Mouse (Mus musculus): ENCODE results near the gene Lmtk2. TPM values are rescaled to one million over a fixed set of nuclear protein-coding genes. Genes with fewer than 3 reads are reported as not detected.

Gene Lmtk2
- 4.5 and 5.4 TPM in 2 replicates for polyA plus RNA-seq (2016; fragmentation: Nextera tagmentation; extraction: Ambion mirVana)

- Histone ChIP-seq H3K27ac (replicated peaks) (peak within 1 kb of the TSS; percentile 92), H3K4me3 (peak within 1 kb of the TSS; percentile 98), H3K9me3 (replicated peaks) (no peaks in the 10 kb centered on the region), H3K4me1 (peaks cover 31% of the 10 kb centered on the region), H3K27me3 (ENCODE audit: low read depth, poor library complexity, severe bottlenecking) (no peaks in the 10 kb centered on the region), H3K36me3 (no peaks in the 10 kb centered on the region)
- WGBS, result under 1% methylated on average over 90 of the region's 90 CpGs
- peak; percentile 93 for DNase-seq (ENCODE audit: low spot score)
Measured at GRCm38 (mm10) chr5:144100149-144100935, at the start of gene Lmtk2. Gene Lmtk2 (plus strand): TSS chr5:144100436.

DNA sequence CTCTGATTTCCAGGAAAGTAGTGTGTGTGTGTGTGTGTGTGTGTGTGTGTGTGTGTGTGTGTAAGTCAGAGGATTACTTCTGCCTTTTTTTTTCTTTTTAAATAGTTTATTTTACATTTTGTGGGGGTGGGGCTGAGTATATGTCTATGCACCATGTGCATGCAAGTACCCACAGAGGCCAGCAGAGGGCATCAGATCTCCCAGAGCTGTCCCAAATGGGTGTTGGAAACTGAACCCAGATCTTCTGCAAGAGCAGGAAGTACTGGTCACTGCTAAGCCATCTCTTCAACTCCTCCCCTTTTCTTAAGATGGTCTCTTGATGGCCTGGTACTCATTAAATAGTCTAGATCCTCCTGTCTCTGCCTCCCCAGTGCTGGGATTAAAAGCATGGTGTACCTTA is 49.0 kb upstream of the Lmtk2 start:
- Histone ChIP-seq H3K4me3 (no peak overlapping the region), H3K4me1 (peaks cover 4% of the 10 kb centered on the region; the same call in 1 of the 2 replicates), H3K27ac (replicated peaks) (no peak overlapping the region), H3K36me3 (no peaks in the 10 kb centered on the region), H3K27me3 (ENCODE audit: low read depth, poor library complexity, severe bottlenecking) (no peaks in the 10 kb centered on the region), H3K9me3 (replicated peaks) (no peaks in the 10 kb centered on the region)
- DNase-seq (ENCODE audit: low spot score), result no peak

DNA sequence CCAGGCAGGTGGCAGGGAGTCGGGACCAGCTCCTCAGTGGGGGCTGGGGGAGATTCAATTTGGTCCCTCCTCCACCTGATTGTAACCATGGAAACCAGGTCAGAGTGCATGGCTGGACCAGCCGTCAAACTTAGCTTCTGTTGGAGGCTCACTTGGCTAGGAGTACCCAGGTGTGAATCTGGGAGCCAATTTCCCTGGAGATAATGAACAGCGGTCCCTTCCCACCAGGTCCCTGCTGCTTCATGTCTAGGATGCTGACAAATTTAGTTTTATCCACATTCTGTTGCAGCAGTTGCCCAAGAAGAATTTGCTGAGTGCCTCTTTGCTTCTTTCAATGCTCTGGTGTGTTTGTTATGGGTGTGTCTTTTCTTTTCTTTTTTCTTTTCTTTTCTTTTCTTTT is 46.8 kb upstream of the Lmtk2 start:
- no peak for DNase-seq (ENCODE audit: low spot score)
- H3K9me3 ChIP-seq (replicated peaks), result no peaks in the 10 kb centered on the region
- H3K4me3 ChIP-seq, result no peak overlapping the region
- no peak overlapping the region for H3K27ac ChIP-seq (replicated peaks)
- 69% methylated on average over 3 of the region's 3 CpGs for WGBS
- no peaks in the 10 kb centered on the region for H3K36me3 ChIP-seq
- H3K4me1 ChIP-seq, result no peaks in the 10 kb centered on the region
- H3K27me3 ChIP-seq (ENCODE audit: low read depth, poor library complexity, severe bottlenecking), result no peaks in the 10 kb centered on the region

GRCm38 (mm10) chr5:144054340-144054739 is 45.9 kb upstream of the Lmtk2 start:
- H3K27me3 ChIP-seq (ENCODE audit: low read depth, poor library complexity, severe bottlenecking), result no peaks in the 10 kb centered on the region

GRCm38 (mm10) chr5:144064093-144064492 is 36.1 kb upstream of the Lmtk2 start:
- H3K27ac ChIP-seq (replicated peaks), result no peak overlapping the region
- H3K4me3 ChIP-seq, result no peak overlapping the region
- H3K36me3 ChIP-seq, result no peaks in the 10 kb centered on the region
- 75% methylated on average over 5 of the region's 5 CpGs for WGBS
- H3K9me3 ChIP-seq (replicated peaks), result no peaks in the 10 kb centered on the region; the same call in 1 of the 2 replicates
- no peaks in the 10 kb centered on the region for H3K4me1 ChIP-seq
- no peaks in the 10 kb centered on the region for H3K27me3 ChIP-seq (ENCODE audit: low read depth, poor library complexity, severe bottlenecking)
- DNase-seq (ENCODE audit: low spot score), result no peak

More at GRCm38 (mm10) chr5:144054340-144054739, 45.9 kb upstream of the Lmtk2 start:
- DNase-seq (ENCODE audit: low spot score), result no peak
- Histone ChIP-seq H3K36me3 (no peaks in the 10 kb centered on the region), H3K4me1 (no peaks in the 10 kb centered on the region), H3K4me3 (no peak overlapping the region), H3K9me3 (replicated peaks) (no peaks in the 10 kb centered on the region), H3K27ac (replicated peaks) (no peak overlapping the region)
- WGBS, result 85% methylated on average over 6 of the region's 6 CpGs

DNA sequence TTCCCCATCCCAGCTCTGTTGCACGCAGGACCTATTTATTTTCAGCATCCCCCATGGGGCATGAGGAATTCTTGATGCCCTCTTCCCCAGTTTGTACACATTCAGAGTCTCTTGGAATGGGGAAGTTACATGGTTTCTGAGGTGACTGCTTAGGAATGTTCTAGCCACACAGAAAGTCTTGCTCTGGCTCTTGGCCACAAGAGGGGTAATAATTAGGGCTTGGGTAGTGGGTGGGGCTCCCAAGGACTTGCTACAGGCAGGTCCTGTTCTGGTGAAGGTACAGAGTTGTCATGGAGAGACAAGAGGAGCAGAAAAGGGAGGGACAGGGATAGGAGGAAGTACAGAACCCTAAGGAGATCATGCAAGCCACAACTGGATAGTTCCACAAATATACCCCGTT is 34.2 kb upstream of the Lmtk2 start:
- no peaks in the 10 kb centered on the region for H3K36me3 ChIP-seq
- WGBS, result 89% methylated on average over 2 of the region's 2 CpGs
- no peak overlapping the region for H3K27ac ChIP-seq (replicated peaks)
- no peaks in the 10 kb centered on the region for H3K27me3 ChIP-seq (ENCODE audit: low read depth, poor library complexity, severe bottlenecking)
- no peak for DNase-seq (ENCODE audit: low spot score)
- no peaks in the 10 kb centered on the region for H3K4me1 ChIP-seq
- H3K4me3 ChIP-seq, result no peak overlapping the region
- no peaks in the 10 kb centered on the region; the same call in 1 of the 2 replicates for H3K9me3 ChIP-seq (replicated peaks)

GRCm38 (mm10) chr5:144070064-144070463 is 30.2 kb upstream of the Lmtk2 start:
- no peaks in the 10 kb centered on the region; the same call in 1 of the 2 replicates for H3K9me3 ChIP-seq (replicated peaks)
- 92% methylated on average over 1 of the region's 1 CpGs for WGBS
- no peak overlapping the region for H3K4me3 ChIP-seq
- H3K27ac ChIP-seq (replicated peaks), result no peak overlapping the region
- no peaks in the 10 kb centered on the region for H3K36me3 ChIP-seq
- DNase-seq (ENCODE audit: low spot score), result no peak
- H3K4me1 ChIP-seq, result no peaks in the 10 kb centered on the region
- H3K27me3 ChIP-seq (ENCODE audit: low read depth, poor library complexity, severe bottlenecking), result no peaks in the 10 kb centered on the region

GRCm38 (mm10) chr5:144071249-144071648 is 29.0 kb upstream of the Lmtk2 start:
- no peak overlapping the region for H3K27ac ChIP-seq (replicated peaks)
- H3K9me3 ChIP-seq (replicated peaks), result no peaks in the 10 kb centered on the region; the same call in 1 of the 2 replicates
- WGBS, result 76% methylated on average over 1 of the region's 1 CpGs
- H3K36me3 ChIP-seq, result no peaks in the 10 kb centered on the region
- H3K27me3 ChIP-seq (ENCODE audit: low read depth, poor library complexity, severe bottlenecking), result no peaks in the 10 kb centered on the region
- H3K4me3 ChIP-seq, result no peak overlapping the region
- DNase-seq (ENCODE audit: low spot score), result no peak
- H3K4me1 ChIP-seq, result no peaks in the 10 kb centered on the region

DNA sequence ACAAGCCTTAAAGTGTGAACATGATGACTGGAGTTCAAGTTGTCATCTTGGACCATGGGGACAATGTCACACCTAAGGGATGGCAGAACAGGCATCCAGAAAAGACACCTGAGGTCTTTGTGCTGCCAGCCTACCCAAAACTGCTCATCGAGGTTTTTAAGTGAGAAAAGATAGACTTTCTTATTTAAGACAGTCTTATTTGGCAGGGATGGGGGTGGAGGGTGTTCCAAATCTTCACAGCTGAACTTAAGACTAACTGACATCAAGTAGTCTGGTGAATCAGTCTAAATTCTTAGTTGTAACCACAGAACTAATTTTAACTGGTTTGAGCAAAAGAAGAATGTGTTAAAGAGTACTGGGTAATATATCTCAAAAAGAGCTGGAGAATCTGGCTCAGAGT is 22.7 kb upstream of the Lmtk2 start:
- Histone ChIP-seq H3K27me3 (ENCODE audit: low read depth, poor library complexity, severe bottlenecking) (no peaks in the 10 kb centered on the region), H3K4me1 (no peaks in the 10 kb centered on the region), H3K4me3 (no peak overlapping the region), H3K27ac (replicated peaks) (no peak overlapping the region), H3K36me3 (no peaks in the 10 kb centered on the region), H3K9me3 (replicated peaks) (no peaks in the 10 kb centered on the region; the same call in 1 of the 2 replicates)
- 85% methylated on average over 1 of the region's 1 CpGs for WGBS
- DNase-seq (ENCODE audit: low spot score), result no peak

DNA sequence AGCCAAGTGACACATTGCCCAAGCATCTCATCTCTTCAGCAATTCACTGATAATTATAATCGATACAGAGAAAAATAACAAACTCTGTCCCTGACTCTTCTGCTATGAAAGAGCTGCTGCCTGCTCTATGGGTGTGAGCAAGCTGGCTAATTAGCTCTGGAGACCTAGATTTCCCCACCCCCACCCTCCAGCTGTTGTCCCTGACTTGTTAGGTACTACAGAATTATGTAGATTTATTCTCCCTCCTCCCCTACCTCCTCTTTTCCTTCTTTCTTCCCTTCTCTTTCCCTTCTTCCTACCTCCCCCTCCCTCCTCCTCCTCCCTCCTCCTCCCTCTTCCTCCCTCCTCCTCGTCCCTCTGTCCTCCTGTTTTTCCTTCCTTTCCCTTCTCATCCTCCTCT is 19.4 kb upstream of the Lmtk2 start:
- H3K27ac ChIP-seq (replicated peaks), result no peak overlapping the region
- WGBS, result 64% methylated on average over 2 of the region's 2 CpGs

GRCm38 (mm10) chr5:144082006-144082405 is 18.2 kb upstream of the Lmtk2 start:
- DNase-seq (ENCODE audit: low spot score), result no peak
- H3K4me1 ChIP-seq, result no peaks in the 10 kb centered on the region
- H3K9me3 ChIP-seq (replicated peaks), result no peaks in the 10 kb centered on the region; the same call in 1 of the 2 replicates
- no peaks in the 10 kb centered on the region for H3K27me3 ChIP-seq (ENCODE audit: low read depth, poor library complexity, severe bottlenecking)
- no peak overlapping the region for H3K4me3 ChIP-seq
- H3K27ac ChIP-seq (replicated peaks), result no peak overlapping the region
- H3K36me3 ChIP-seq, result no peaks in the 10 kb centered on the region
- WGBS, result 92% methylated on average over 5 of the region's 5 CpGs

More for the DNA sequence above, 19.4 kb upstream of the Lmtk2 start:
- H3K27me3 ChIP-seq (ENCODE audit: low read depth, poor library complexity, severe bottlenecking), result no peaks in the 10 kb centered on the region
- no peaks in the 10 kb centered on the region for H3K4me1 ChIP-seq
- H3K4me3 ChIP-seq, result no peak overlapping the region
- no peaks in the 10 kb centered on the region; the same call in 1 of the 2 replicates for H3K9me3 ChIP-seq (replicated peaks)
- H3K36me3 ChIP-seq, result no peaks in the 10 kb centered on the region
- no peak for DNase-seq (ENCODE audit: low spot score)

GRCm38 (mm10) chr5:144083521-144083920 is 16.7 kb upstream of the Lmtk2 start:
- H3K27me3 ChIP-seq (ENCODE audit: low read depth, poor library complexity, severe bottlenecking), result no peaks in the 10 kb centered on the region
- no peak for DNase-seq (ENCODE audit: low spot score)
- H3K4me1 ChIP-seq, result no peaks in the 10 kb centered on the region
- H3K27ac ChIP-seq (replicated peaks), result no peak overlapping the region
- H3K4me3 ChIP-seq, result no peak overlapping the region
- no peaks in the 10 kb centered on the region for H3K36me3 ChIP-seq
- 90% methylated on average over 2 of the region's 2 CpGs for WGBS
- H3K9me3 ChIP-seq (replicated peaks), result no peaks in the 10 kb centered on the region

- no peaks in the 10 kb centered on the region for H3K27me3 ChIP-seq (ENCODE audit: low read depth, poor library complexity, severe bottlenecking)
- H3K4me3 ChIP-seq, result no peak overlapping the region
- no peak overlapping the region for H3K27ac ChIP-seq (replicated peaks)
- no peaks in the 10 kb centered on the region for H3K9me3 ChIP-seq (replicated peaks)
- no peak for DNase-seq (ENCODE audit: low spot score)
- H3K36me3 ChIP-seq, result no peaks in the 10 kb centered on the region
- no peaks in the 10 kb centered on the region for H3K4me1 ChIP-seq
- 65% methylated on average over 4 of the region's 4 CpGs for WGBS
Measured at GRCm38 (mm10) chr5:144084271-144084670, 16.0 kb upstream of the Lmtk2 start.
